Mouse (Mus musculus) heart, embryonic 14.5 days (tissue): ENCODE data around the gene Xpa. TPM values are rescaled to one million over a fixed set of nuclear protein-coding genes. Genes with fewer than 3 reads are reported as not detected.
"Not testable (repeated sequence)": the region's sequence is repeated elsewhere in the genome, so short reads cannot be mapped to it uniquely, and the experiment has no call there.

Experiments
- ATAC-seq: fragments of 200-750 bp; cut with Nextera tagmentation; 2 replicates; pipeline ENCODE4 v1.8.0; 2017; ENCODE audit warnings: low read depth, moderate TSS enrichment; ENCODE audit not compliant: insufficient number of reproducible peaks, insufficient read depth, low FRiP score
- H3K27ac ChIP-seq, 2 experiments: fragments of 200-500 bp in 1 of 2; fragments of 300-500 bp in 1 of 2; sonication (generic) in 1 of 2; replicated peaks in 1 of 2; 2 replicates each; pipeline ENCODE4 v1.5.1; 2012 to 2014; ENCODE audit warnings: low read depth in 2 of 2, low read length in 2 of 2, control low read depth in 1 of 2, mild to moderate bottlenecking in 1 of 2, mixed read lengths in 1 of 2; ENCODE audit not compliant: control insufficient read depth in 1 of 2, insufficient read depth in 1 of 2
- H3K27me3 ChIP-seq: fragments of 300-500 bp; sonication (generic); 2 replicates; pipeline ENCODE4 v1.6.1; 2014; ENCODE audit warnings: mild to moderate bottlenecking, low read length, control low read depth; ENCODE audit not compliant: control insufficient read depth, insufficient read depth
- H3K36me3 ChIP-seq: fragments of 300-500 bp; sonication (generic); 2 replicates; pipeline ENCODE4 v1.6.1; 2014; ENCODE audit warnings: mild to moderate bottlenecking, control low read depth, low read length, mixed read lengths; ENCODE audit not compliant: control insufficient read depth, insufficient read depth
- H3K4me1 ChIP-seq, 2 experiments: fragments of 200-500 bp in 1 of 2; fragments of 300-500 bp in 1 of 2; sonication (generic) in 1 of 2; 2 replicates each; pipeline ENCODE4 v1.6.1; 2012 to 2014; ENCODE audit warnings: low read length in 2 of 2, control low read depth in 1 of 2, mixed read lengths in 1 of 2; ENCODE audit not compliant: control insufficient read depth in 2 of 2, insufficient read depth in 2 of 2
- H3K4me2 ChIP-seq: fragments of 300-500 bp; sonication (generic); 2 replicates; pipeline ENCODE4 v1.6.1; 2014; ENCODE audit warnings: mild to moderate bottlenecking, low read length
- H3K4me3 ChIP-seq, 2 experiments: fragments of 200-500 bp in 1 of 2; fragments of 300-500 bp in 1 of 2; sonication (generic) in 1 of 2; 2 replicates each; pipeline ENCODE4 v1.5.1; 2012 to 2014; ENCODE audit warnings: low read length in 2 of 2, mild to moderate bottlenecking in 2 of 2, control low read depth in 1 of 2, low read depth in 1 of 2, moderate library complexity in 1 of 2; ENCODE audit not compliant: control insufficient read depth in 1 of 2, insufficient read depth in 1 of 2
- H3K9ac ChIP-seq: fragments of 300-500 bp; sonication (generic); 2 replicates; pipeline ENCODE4 v1.6.1; 2014; ENCODE audit warnings: mild to moderate bottlenecking, low read length
- H3K9me3 ChIP-seq: fragments of 300-500 bp; sonication (generic); 2 replicates; pipeline ENCODE4 v1.6.1; 2016; ENCODE audit warnings: low read length, control low read depth; ENCODE audit not compliant: control insufficient read depth
- WGBS: fragments of 180-500 bp; shearing (Covaris S2); extraction: QIAGEN DNeasy Blood & Tissue Kit; methylation state at CpG from one replicate; pipeline ENCODE4 v1.1.7; 2014; 5-methylcytosine and 5-hydroxymethylcytosine counted together
- polyA plus RNA-seq: library from polyadenylated mRNA; unstranded; fragments of >200 nt; fragmentation: Nextera tagmentation; extraction: Ambion mirVana; gene quantifications from 2 replicates; pipeline ENCODE4 v1.2.1, GENCODE M21; 2014

Xpa gene
- polyA plus RNA-seq, 1 experiment from 2014 or later: 17.7 TPM

GRCm38 (mm10) chr4:46198064-46198463 is 2.0 kb upstream of the Xpa start:
- WGBS: 65% methylated on average over 5 of the region's 5 CpGs
- no peak overlapping the region for H3K4me2 ChIP-seq

GRCm38 (mm10) chr4:46196513-46196912 is 402 bp upstream of the Xpa start:
- H3K36me3 ChIP-seq: no peaks in the 10 kb centered on the region; the same call in 1 of the 2 replicates
- peak overlapping the region; percentile 91 for H3K9ac ChIP-seq
- WGBS: 44% methylated on average over 6 of the region's 6 CpGs

More at GRCm38 (mm10) chr4:46198064-46198463, 2.0 kb upstream of the Xpa start:
- H3K36me3 ChIP-seq: no peaks in the 10 kb centered on the region
- ATAC-seq: no peak
- H3K9ac ChIP-seq: no peak overlapping the region
- H3K4me1 ChIP-seq: peaks cover 9% of the 10 kb centered on the region in 2 experiments; a peak in 3 of 4 replicates
- H3K27me3 ChIP-seq: peaks cover 21% of the 10 kb centered on the region
- H3K9me3 ChIP-seq: no peaks in the 10 kb centered on the region
- H3K27ac ChIP-seq: no peak overlapping the region
- no peak overlapping the region for H3K4me3 ChIP-seq

GRCm38 (mm10) chr4:46192011-46192410 is 4.1 kb downstream of the Xpa start:
- H3K4me2 ChIP-seq, H3K4me3 ChIP-seq, ATAC-seq, H3K9ac ChIP-seq, H3K27ac ChIP-seq, H3K9me3 ChIP-seq, H3K4me1 ChIP-seq, H3K27me3 ChIP-seq: not testable (repeated sequence)
- peaks cover 31% of the 10 kb centered on the region for H3K36me3 ChIP-seq

More at GRCm38 (mm10) chr4:46196513-46196912, 402 bp upstream of the Xpa start:
- peak overlapping the region; percentile 92 for H3K4me2 ChIP-seq
- peak overlapping the region; percentile 79 to 87 for H3K4me3 ChIP-seq
- H3K9me3 ChIP-seq: no peaks in the 10 kb centered on the region
- peaks cover 17% of the 10 kb centered on the region for H3K27me3 ChIP-seq
- H3K4me1 ChIP-seq: peaks cover 4 to 9% of the 10 kb centered on the region in 2 experiments; a peak in 3 of 4 replicates
- no peak for ATAC-seq
- peak overlapping the region in 1 of 2 experiments; percentile 77; a peak in 2 of 4 replicates for H3K27ac ChIP-seq

GRCm38 (mm10) chr4:46186466-46186865 is 9.6 kb downstream of the Xpa start:
- Histone ChIP-seq H3K27me3 (no peaks in the 10 kb centered on the region), H3K36me3 (peaks cover 77% of the 10 kb centered on the region), H3K27ac (no peak overlapping the region), H3K4me1 (no peaks in the 10 kb centered on the region), H3K9me3 (no peaks in the 10 kb centered on the region), H3K4me3 (no peak overlapping the region), H3K4me2 (no peak overlapping the region), H3K9ac (no peak overlapping the region)
- ATAC-seq: no peak
- 75% methylated on average over 3 of the region's 3 CpGs for whole genome bisulfite sequencing

GRCm38 (mm10) chr4:46185890-46186289 is 10.2 kb downstream of the Xpa start:
- 90% methylated on average over 9 of the region's 9 CpGs for WGBS
- Histone ChIP-seq H3K4me1 (no peaks in the 10 kb centered on the region), H3K4me3 (no peak overlapping the region), H3K9me3 (no peaks in the 10 kb centered on the region), H3K27me3 (no peaks in the 10 kb centered on the region), H3K4me2 (no peak overlapping the region), H3K36me3 (peaks cover 78% of the 10 kb centered on the region), H3K9ac (no peak overlapping the region), H3K27ac (no peak overlapping the region)
- no peak for ATAC-seq

- no peak for ATAC-seq
- 68% methylated on average over 8 of the region's 8 CpGs for WGBS
- peaks cover 78% of the 10 kb centered on the region for H3K36me3 ChIP-seq
- no peak overlapping the region for H3K9ac ChIP-seq
- no peaks in the 10 kb centered on the region for H3K27me3 ChIP-seq
- no peaks in the 10 kb centered on the region for H3K9me3 ChIP-seq
- no peaks in the 10 kb centered on the region for H3K4me1 ChIP-seq
- H3K4me3 ChIP-seq: no peak overlapping the region
- H3K27ac ChIP-seq: no peak overlapping the region
- H3K4me2 ChIP-seq: no peak overlapping the region
Measured at GRCm38 (mm10) chr4:46185423-46185822, 10.7 kb downstream of the Xpa start.

GRCm38 (mm10) chr4:46182181-46182580 is 13.9 kb downstream of the Xpa start:
- Histone ChIP-seq H3K4me2 (no peak overlapping the region), H3K27ac (no peak overlapping the region), H3K4me3 (no peak overlapping the region), H3K36me3 (peaks cover 88% of the 10 kb centered on the region), H3K9me3 (no peaks in the 10 kb centered on the region), H3K9ac (no peak overlapping the region), H3K4me1 (no peaks in the 10 kb centered on the region), H3K27me3 (no peaks in the 10 kb centered on the region)
- 86% methylated on average over 7 of the region's 7 CpGs for WGBS
- no peak for ATAC-seq

GRCm38 (mm10) chr4:46181168-46181567 is 14.9 kb downstream of the Xpa start:
- H3K27me3 ChIP-seq: no peaks in the 10 kb centered on the region
- no peak overlapping the region for H3K27ac ChIP-seq
- no peak for ATAC-seq
- no peaks in the 10 kb centered on the region for H3K4me1 ChIP-seq
- 86% methylated on average over 6 of the region's 6 CpGs for WGBS
- no peaks in the 10 kb centered on the region for H3K9me3 ChIP-seq
- peaks cover 97% of the 10 kb centered on the region for H3K36me3 ChIP-seq
- no peak overlapping the region for H3K9ac ChIP-seq
- H3K4me2 ChIP-seq: no peak overlapping the region
- no peak overlapping the region for H3K4me3 ChIP-seq
